Mouse (Mus musculus): ENCODE results near the gene Kirrel.

Gene Kirrel

DNA sequence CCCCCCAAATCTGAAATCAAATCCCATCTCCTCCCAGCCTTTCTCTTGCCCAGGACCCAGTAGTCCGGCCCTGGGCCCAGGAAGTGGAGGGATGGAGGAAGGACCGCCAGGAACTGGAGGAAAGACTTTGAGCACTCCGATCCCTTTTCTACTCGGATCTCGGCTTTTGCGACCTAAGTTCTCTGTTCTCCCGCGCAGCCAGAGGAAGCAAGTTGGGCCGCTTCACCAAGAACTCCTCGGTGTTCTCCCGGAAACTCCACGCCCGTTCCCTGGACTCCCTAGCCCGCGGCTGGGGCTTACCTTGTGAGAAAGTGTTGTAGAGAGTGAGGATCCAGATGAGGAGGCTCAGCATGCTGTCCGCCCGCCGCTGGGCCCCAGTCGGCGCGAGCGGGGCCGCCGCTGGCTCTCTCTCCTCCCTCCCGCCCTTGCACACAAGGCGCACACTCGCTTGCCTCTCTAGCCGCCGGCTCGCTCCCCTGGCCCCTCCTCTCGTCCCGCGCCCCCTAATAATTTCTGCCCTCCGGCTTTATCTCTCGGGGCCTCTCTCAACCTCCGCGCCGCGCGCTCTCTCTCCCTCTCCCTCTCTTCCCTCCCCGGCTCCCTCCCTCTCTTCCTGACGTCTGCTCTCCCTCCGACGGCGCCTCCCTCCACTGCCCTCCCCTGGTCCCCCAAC lies at the start of gene Kirrel:
Gene Kirrel (minus strand): TSS at position 652 of the 673 bp plus-strand sequence.
- no peak for DNase-seq (ENCODE audit: extremely low read depth, low read depth, low spot score)

GRCm38 (mm10) chr3:87223636-87224035 lies 49.1 kb upstream of the Kirrel start:
- no peak for DNase-seq (ENCODE audit: extremely low read depth, low read depth, low spot score)

- no peak for DNase-seq (ENCODE audit: extremely low read depth, low read depth, low spot score)
These were observed 47.8 kb upstream of the Kirrel start for GRCm38 (mm10) chr3:87222346-87222745.

GRCm38 (mm10) chr3:87215176-87215575 lies 40.6 kb upstream of the Kirrel start:
- no peak for DNase-seq (ENCODE audit: extremely low read depth, low read depth, low spot score)

- no peak for DNase-seq (ENCODE audit: extremely low read depth, low read depth, low spot score)
These were observed 39.8 kb upstream of the Kirrel start for GRCm38 (mm10) chr3:87214221-87214864.

DNA sequence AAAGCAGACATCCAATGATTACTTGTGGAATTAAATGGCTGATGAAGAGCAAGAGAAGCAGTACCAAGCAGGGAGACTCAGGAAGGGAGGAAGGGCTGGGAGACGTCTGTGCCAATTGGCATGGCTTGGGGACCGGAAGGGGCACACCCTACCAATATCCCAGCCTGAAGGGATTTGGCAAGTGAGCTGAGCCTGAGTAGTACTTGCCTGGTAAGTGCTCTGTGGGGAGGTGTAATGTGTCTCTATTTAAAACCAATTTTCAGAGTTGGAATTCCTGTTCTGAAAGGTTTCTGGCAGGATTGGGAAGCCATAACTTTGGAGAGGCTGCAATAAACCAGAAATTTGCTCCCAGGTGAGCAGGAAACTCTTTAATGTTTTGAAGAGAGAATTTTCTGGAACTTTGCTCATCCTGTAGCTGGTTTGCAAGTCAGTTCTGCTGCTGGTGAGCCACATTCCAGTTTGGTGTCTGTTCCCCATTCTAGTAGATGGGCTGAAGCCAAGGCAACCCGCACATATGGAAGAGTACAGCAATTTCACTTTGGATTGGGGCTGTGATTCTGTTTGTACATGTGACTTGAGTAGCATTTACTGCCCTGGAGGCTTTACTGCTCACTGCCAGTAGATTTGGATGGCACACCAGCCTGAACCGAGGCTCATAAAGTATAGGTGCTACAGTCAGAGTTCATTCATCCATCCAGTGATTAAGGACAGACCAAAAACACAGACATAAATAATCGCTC lies 32.0 kb upstream of the Kirrel start:
- DNase-seq (ENCODE audit: extremely low read depth, low read depth, low spot score) = peak; percentile 46

GRCm38 (mm10) chr3:87196637-87197036 lies 22.1 kb upstream of the Kirrel start:
- no peak for DNase-seq (ENCODE audit: extremely low read depth, low read depth, low spot score)

GRCm38 (mm10) chr3:87195041-87195440 lies 20.5 kb upstream of the Kirrel start:
- no peak for DNase-seq (ENCODE audit: extremely low read depth, low read depth, low spot score)

DNA sequence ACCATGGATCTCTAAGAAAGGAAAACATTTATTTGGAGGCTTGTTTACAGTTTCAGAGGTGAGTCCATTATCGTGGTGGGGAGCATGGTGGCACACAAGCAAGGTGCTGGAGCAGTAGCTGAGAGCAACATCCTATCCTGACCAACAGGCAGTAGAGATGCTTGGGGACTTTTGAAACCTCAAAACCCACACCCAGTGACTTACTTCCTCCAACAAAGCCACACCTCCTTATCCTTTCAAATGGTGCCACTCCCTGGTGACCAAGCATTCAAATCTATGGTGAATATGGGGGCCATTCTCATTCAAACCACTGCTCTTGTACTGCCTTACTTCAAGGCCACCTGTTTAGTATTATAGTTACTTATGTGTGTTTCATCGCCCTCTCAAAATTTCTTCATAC lies 20.0 kb upstream of the Kirrel start:
- DNase-seq (ENCODE audit: extremely low read depth, low read depth, low spot score) = no peak

DNA sequence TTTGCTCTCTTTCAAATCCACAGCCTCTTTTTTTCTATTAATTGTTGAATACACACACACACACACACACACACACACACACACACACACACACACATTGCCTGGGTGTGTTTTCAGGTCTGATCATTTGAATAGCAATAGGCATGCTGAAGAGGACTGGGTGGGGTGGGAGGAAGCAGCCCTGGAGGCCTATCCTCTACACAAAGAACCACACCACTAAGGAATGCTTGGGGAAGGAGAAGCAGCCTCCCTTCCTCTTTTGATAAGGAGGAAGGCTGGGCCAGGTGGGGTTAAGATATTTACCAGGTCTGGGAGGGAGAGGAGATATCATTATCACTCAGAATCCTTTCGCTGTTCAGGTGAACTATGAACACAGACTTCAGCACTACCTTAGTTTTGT lies 19.2 kb upstream of the Kirrel start:
- no peak for DNase-seq (ENCODE audit: extremely low read depth, low read depth, low spot score)

GRCm38 (mm10) chr3:87193352-87193751 lies 18.8 kb upstream of the Kirrel start:
- DNase-seq (ENCODE audit: extremely low read depth, low read depth, low spot score) = no peak

- no peak for DNase-seq (ENCODE audit: extremely low read depth, low read depth, low spot score)
These were observed 2.1 kb upstream of the Kirrel start for GRCm38 (mm10) chr3:87176687-87177086.

GRCm38 (mm10) chr3:87175438-87175815 lies 880 bp upstream of the Kirrel start:
- DNase-seq (ENCODE audit: extremely low read depth, low read depth, low spot score) = no peak

- DNase-seq (ENCODE audit: extremely low read depth, low read depth, low spot score) = no peak
These were observed 356 bp upstream of the Kirrel start for GRCm38 (mm10) chr3:87174769-87175437.

- no peak for DNase-seq (ENCODE audit: extremely low read depth, low read depth, low spot score)
These were observed 961 bp downstream of the Kirrel start for GRCm38 (mm10) chr3:87173486-87174085.

DNA sequence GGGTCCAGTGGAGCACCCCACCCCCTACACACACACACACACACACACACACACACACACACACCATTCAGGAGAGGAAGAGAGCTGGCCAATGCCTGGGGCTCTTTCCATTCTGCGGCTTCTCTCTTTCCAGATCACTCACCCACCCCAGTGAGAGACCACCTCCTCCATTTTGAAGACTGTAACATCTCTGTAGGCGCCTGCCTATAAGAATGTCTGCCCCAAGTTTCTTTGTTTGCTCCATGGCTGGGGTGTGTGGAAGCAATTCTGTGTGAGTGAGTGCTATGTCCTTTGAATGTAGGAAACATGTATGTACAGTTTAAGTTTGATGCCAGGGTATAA lies 1.5 kb downstream of the Kirrel start:
- DNase-seq (ENCODE audit: extremely low read depth, low read depth, low spot score) = no peak

DNA sequence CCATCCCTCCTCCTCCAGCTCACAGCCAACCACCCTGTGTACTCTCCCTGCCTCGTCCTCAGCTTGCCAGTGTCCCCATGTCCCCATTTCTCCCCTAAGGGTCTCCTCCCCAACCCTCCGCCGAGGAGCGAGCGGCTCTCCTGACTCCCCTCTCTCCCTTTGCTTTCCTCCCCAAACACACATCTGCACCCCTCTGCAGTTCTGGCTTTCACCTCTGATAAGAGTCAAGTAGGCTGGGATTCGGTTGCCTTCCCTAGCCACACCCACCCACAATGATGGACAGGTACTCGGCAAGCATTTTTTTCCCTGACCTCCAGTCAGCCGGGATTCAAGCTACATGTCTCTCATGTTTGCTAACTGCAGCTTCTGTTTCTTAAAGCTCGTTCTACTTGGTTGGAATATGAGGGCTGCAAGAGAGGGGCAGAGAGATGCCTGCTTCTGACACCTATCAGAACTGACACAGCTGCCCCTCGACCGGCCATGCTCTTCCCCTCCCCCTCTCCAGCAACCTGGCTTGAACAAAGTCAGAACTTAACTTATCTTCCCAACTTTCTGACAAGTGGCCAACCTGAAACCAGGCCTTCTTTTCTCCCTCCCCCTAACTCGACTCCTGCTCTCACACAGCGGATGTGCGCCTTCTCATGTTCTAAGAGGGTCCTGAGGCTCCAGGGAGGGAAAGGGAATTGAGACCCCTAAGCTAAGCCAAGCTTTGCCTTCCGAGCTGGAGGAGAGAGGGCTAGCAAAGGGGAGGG lies 2.0 kb downstream of the Kirrel start:
- DNase-seq (ENCODE audit: extremely low read depth, low read depth, low spot score) = no peak

- DNase-seq (ENCODE audit: extremely low read depth, low read depth, low spot score) = no peak
These were observed 3.1 kb downstream of the Kirrel start for GRCm38 (mm10) chr3:87171201-87172100.

GRCm38 (mm10) chr3:87169402-87170015 lies 5.0 kb downstream of the Kirrel start:
- DNase-seq (ENCODE audit: extremely low read depth, low read depth, low spot score) = no peak

Data from fat pad, adult 2 months (tissue).